Mouse (Mus musculus): ENCODE measurements around the gene Tex12.

Tex12 gene

GRCm38 (mm10) chr9:50507570-50507969, 53.6 kb downstream of the Tex12 start:
- no peak for DNase-seq (ENCODE audit: low spot score)
